Mouse (Mus musculus): Measurements from ENCODE around the gene Pde4d.

The Pde4d gene

DNA sequence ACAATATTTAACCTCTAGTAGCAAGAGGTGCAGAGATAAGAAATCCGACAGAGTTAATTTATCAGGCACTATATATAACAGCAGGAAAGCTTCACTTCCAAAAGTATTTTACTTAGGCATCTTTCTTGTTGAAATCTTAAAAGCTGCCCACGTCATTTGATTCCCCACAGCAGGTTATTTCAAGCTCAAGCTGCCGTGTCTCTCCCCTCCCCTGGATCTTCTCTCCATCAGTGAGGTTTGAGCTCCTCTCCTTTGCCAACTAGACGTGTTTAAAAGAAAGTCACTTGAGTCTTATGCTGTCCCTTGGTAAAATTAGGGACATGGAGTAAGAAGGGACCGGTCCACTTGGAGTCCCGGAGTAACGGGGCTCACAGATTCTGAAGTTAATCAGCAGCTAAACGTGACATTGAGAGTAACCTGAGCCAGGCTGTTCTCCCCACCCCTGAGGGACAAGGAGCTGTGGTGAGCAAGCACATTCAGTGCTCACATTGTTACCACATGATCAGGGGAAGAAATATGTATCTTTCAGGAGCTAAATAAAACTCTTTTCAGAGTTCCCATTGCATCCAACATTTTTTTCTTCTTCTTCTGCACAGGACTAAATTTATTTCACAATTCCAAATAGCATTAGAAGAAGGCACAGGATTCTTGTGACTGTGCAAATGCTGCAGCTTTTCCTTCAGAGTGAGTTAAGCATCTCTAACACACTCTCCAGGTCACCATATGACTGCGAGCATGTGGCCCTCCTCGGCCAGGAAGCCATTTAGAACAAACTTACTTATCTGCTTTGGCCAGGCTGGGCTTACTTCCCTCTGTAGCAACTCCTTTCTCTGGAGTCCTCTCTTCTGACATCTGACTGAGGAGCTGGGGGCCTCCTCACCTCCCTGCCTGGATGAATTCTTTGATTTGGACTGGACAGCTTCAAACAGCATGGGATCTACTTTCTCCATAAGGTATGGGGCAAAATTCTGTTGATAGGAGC lies at the start of gene Pde4d:
Gene Pde4d, plus strand, starts transcription at position 833 of the 982 bp plus-strand sequence.
- no peak for DNase-seq (ENCODE audit: low spot score)

DNA sequence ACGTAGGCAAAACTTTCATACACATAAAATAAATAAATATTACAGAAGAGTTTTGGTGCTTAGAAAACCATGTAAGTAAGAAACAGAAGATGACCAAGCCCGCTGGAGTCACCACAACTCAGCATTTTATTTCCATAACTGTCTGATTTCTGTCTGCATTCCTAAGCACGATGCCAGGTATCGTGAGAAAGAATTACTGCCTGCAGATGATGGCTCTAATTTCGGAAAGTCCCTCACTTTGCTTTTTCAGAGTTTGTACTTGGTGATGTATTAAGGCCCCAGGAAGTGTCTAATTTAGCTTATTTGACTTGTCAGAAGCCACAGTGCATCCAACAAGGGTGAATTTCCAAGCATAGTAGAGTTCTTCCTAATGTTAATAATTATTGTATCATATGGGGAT lies 46.6 kb upstream of the Pde4d start:
- no peak for DNase-seq (ENCODE audit: low spot score)

DNA sequence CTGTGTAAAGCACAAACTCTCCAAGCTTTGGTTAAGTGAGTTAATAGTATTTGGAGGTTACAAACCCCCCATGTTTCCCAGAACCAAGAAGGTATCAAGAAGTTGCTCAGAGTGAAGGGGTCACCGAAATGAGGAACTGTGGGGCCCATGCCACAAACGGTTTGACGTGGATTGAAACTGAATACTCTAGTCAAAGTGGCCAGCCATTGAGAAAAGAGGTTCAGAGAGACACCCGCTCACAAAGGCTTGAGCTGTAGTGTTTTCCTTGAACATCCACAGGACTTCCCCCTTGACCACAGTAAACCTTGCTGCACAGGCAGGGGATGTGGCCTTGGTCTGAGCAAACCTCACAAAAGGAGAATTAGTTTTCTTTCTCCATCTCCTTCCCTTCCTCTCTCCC lies 45.4 kb upstream of the Pde4d start:
- no peak for DNase-seq (ENCODE audit: low spot score)

DNA sequence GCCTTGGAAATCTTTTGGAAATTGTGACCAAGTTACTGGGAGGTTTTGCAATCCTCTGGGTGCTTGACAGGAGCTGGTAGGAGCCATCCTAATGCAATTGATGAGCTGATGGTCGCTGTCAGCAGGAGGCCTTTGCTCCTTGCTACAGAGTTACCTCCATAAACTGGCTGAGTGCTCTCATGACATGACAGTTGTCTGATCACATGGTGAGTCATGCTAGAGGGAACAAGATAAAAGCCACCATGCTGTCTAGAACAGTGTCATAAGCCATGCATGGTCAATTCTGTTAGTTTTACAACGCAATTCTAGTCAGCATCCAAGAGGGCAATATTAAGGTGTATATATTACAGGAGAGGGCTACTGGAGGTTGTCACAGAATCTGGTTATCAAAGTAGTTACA lies 34.3 kb upstream of the Pde4d start:
- DNase-seq (ENCODE audit: low spot score) = no peak

DNA sequence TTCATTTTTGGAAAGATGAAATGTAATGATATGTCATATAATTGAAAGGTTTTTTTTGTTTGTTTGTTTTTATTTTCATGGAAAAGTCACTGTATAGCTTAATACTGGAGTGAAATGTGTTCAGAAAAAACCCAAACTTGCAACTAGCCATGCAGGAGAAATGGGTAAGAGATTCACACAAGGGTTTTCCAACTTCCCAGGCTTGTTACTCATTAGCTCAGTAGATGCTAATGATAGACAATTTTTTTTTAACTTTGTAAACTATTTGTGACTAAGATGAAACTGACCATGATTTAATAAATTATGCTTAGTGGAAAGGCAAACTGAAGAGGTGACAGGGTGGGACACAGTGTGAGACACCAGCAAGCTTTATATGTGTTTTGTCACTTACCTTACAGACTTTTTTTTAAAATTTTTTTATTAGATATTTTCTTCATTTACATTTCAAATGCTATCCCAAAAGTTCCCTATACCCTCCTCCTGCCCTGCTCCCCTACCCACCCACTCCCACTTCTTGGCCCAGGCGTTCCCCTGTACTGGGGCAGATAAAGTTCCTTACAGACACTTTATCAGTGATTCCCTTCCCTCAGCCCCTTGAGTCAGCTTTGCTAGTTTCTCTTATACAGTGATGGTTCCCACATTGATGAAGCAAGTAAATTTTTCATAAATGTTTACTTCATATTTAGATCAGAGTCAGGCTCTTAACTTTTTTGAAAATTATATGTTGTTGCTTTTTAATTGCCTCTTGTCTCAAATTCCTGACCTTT lies 30.8 kb upstream of the Pde4d start:
- no peak for DNase-seq (ENCODE audit: low spot score)

DNA sequence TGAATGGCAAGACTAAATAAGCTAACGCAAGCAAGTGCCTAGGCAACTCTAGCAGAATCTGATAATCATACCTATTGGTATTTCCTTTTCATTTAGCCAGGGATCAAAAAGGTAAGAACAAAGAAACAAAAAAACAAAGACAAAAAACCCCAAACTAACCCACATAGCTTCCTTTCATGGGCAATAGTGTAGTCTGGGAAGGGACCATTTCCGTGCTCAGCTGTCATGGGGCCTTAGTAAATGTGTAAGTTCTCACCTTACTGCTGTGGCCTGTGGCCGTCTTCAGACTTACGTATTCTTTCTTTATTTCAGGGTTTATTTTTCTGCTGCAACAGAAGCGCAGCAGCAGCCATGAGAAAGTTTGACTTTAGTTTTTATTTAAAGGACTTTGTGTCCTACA lies 23.4 kb upstream of the Pde4d start:
- no peak for DNase-seq (ENCODE audit: low spot score)

DNA sequence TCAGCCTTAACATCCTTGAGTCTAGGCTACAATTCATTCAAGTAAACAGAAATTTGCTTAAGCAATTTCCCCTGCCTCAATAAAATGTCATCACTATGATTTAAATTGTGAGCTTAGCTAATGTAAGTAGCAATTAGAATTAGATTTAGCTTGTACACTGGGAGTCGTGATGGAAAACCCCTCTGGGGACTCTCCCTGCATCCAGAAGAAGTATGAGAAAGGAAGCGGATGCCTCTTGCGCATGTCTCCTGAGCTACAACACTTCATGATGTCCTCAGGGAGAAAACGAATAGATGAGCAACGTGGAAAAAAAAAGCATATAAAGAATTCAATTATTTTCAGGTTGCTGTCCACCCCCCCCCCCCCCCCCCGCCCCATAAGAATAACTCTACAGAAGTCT lies 20.9 kb upstream of the Pde4d start:
- DNase-seq (ENCODE audit: low spot score) = no peak

DNA sequence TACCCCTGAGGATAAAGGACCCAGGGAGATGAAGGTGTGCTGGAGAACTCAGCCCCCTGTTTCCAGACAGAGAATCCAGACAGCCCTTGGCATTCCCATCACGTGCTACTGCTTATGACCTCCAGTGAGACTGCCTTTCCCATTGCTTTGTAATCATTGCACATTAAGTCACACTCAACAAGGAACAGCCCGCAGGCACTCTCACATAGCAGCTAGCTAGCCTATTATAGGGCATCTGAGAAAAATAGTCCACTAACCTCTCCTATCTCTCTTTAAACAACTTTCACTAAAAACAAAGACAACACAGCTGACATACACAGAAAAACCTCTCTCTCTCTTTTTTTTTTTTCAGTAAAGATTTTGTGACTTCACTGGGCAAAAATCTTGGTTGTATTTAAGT lies 20.1 kb upstream of the Pde4d start:
- DNase-seq (ENCODE audit: low spot score) = no peak

DNA sequence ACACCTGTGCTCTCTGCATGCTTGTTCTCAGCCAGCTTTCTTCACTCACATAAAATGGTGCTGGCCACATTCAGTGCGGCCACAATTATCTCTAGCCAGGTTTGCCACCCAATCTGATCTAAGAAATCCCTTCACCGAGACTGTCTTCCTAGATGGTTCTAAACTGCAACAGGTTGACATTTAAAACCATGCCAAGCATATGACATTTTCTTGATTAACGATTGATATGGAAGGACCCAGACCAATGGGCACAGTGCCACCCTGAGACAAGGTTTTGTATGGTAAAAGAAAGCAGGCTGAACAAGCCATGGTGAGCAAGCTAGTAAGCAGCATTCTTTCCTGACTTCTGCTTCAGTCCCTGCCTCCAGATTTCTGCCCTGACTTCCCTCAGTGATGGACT lies 18.0 kb upstream of the Pde4d start:
- no peak for DNase-seq (ENCODE audit: low spot score)

DNA sequence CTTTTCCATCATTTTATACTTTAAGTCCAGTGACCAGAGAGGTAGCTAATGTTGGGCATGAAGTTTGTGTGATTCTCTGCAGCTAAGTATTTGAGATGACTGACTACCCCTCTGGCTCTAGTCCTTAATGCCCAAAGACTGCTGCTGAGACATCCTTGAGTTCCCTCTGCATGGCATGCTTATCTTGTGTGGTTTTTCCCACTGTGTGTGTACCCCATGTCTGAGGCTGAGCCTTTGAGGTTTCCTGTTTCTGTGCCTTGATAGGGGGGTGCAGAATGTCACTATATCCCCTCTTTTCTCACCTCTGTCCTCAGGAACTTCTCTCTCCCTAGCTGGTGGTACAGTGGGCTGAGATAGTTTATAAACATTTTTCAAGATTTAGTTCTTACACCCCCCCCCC lies 14.1 kb upstream of the Pde4d start:
- DNase-seq (ENCODE audit: low spot score) = no peak

DNA sequence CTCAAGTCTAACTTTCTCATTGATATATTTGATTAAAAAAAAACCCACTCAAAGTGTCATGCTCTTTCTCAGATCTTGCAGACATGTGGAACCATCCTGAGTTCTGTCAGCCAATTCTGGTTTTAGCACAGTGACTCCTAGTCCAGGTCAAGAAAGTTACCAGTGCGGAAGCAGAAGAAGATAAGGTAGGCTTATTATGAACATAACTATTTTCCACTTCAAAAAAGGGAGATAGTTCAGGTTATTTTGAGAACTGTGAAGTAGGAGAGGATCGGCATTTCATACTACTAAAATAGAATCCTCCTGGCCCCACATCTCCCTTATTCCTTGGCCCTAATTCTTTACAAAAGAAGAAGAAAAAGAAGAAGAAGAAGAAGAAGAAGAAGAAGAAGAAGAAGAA lies 12.3 kb upstream of the Pde4d start:
- no peak for DNase-seq (ENCODE audit: low spot score)

DNA sequence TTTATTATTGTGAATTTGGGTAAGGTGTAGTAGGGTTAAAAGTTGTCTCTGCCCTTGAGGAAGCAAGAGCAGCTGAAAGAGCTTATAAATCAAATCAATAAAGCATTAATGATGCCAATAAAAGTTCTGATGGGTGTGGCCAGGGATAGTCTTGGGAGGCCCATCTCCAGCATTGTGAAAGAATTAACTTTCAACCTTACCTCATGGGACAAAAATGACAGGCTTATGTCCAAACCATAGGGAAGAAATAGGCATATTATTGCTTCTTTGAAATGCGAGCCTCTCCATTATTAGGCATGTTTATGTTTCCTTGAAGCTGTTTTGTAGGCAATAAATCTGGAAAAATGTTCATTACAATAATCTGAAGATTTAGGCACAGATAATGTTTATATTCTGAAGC lies 10.7 kb upstream of the Pde4d start:
- DNase-seq (ENCODE audit: low spot score) = no peak

DNA sequence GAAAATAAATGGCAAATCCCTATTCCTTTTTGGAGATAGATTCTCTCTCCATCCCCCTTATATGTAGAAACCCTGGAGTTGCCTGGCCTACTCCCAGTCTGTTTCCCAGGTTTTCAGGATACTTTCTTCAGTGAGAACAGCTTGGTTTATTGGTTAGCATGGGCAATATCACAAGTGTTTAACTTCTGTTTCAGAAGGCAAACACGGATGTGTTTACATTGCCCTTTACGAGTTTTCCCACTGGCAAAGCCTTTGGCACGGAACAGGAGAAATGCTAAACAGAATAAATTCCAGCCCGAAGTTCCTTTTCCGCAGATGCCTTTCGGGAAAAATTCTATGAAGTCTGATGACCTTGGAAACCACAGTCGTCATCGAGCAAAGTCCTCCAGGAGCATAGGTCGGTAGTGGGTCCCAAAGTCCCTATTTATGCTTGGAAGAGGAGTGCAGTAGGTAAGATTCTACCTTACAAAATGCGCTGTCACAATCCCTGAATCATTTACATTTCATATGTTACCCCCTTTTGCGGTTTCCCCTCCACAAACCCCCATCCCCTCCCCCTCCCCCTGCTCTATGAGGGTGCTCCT lies 1.3 kb upstream of the Pde4d start:
- DNase-seq (ENCODE audit: low spot score) = no peak

DNA sequence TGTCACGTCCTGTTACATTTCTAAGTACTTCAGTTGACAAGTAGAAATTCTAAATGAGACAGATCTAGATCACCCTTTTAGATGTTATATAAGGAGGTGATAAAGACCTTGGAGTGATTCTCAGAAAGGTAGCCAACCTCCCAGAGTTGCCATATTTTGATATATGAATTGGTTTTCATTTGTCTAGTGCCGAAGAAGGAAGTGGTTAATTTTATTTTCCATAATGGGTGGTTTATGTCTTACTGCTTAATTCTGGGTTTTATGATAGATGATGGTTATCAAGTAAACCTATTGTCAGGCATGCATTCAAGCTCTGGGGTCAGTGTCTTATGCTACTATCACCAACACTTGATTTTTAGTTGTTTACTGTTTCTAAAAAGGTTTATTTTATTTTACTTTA lies 1.4 kb downstream of the Pde4d start:
- no peak for DNase-seq (ENCODE audit: low spot score)

DNA sequence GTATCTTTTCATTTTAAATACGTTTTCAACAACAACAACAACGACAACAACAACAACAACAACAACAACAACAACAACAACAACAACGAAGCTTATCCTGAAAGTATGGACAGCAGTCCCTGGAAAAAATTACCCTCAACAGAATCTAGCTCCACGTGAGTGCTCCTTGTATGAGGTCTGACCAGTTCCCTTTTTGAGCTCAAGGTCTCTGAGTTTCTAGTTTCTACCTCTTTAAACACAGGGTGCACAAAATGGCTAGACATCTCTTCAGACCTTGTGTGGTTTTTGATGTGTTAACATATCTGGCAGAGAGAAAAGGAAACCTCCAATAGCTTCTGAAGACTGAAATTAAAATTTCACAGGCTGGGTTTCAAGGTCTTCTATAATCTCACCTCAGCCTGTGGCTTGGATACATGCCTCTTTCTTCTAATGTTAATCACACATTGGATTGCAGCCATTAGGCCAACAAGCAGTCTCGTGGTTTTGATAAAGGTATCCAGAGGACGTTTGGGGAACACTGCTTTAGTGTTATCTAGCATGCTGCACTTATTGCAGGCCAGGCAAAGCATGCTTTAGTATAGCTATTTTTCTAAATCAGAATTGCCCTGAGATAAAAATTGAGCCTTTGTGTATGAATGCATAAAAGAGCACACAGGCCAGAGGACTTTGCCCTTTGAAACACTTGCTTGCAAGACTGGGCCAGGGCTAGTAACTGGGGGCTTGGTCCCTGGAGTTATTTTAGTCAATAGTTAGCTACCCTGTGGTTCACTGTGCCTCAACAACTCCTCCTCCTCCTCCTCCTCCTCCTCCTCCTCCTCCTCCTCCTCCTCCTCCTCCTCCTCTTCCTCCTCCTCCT lies 3.5 kb downstream of the Pde4d start:
- DNase-seq (ENCODE audit: low spot score) = no peak

DNA sequence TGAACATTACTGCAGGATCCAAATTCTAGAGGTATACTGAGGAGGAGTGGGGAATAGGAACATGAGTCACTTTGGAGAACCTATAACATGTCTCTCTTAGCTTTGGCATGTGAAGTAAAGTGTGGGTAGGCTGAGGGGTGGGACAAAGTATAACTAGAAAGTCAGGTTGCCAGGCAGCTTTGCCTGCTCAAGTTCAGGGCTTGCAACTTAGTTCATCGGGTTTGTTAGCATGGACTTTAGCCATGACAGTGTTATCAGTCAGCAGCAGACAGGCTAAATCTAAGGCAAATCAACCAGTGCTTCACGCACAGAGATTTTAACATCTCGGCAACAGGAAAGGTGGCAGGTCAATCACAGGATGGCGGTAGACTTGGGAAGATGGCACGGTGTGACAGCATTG lies 12.8 kb downstream of the Pde4d start:
- DNase-seq (ENCODE audit: low spot score) = no peak

DNA sequence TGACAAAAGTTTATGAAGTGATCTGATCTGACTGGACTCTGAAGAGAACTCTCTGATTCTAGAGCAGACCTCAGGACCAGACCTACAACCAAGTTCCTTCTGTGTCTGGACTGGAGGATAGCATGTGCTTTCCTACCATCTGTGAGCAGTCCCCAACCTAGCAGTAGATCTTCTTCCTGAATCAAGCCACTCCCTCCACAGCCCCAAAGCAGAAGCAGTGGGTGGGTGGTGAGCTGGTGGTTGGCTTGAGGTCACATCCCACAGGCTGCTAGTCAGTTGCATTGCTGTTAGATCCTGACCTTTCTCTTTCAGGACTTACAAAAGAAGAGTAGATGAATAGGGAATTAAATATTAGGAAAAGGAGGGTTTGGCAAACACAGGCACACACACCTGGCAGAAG lies 16.0 kb downstream of the Pde4d start:
- DNase-seq (ENCODE audit: low spot score) = no peak

DNA sequence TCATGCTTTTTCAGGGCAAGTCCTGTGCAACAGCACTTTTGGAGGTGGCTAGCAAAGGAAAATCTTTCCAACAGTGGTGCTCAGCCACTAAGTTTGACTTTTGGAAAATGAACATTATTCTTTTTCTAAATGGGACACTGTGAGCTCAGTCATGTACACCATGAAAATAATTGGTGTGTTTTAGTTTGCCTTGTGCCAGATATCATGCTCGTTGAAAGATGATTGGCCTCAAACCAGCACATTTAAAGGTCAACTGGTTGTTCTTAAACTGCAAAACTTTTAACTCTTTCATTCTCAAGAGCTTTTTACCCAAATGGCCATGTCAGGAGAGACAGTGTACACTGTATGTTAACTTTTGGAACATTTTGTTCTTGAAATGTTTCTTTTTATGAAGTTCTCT lies 17.3 kb downstream of the Pde4d start:
- DNase-seq (ENCODE audit: low spot score) = no peak

DNA sequence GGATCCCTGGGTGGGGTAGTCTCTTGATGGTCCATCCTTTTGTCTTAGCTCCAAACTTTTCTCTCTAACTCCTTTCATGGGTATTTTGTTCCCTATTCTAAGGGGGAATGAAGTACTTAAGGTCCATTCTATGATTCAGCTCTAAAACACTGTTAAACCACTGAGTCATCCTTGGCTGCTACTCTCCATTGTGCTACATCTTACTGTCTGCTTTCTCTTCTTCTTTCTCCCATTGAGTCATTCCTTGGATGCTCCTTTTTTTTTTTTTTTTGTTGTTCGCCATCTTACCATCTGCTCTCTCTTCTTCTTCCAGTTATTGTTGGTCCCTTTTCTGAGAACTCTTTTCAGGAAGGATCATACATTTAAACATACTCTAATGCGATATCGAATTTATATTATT lies 30.7 kb downstream of the Pde4d start:
- DNase-seq (ENCODE audit: low spot score) = no peak

DNA sequence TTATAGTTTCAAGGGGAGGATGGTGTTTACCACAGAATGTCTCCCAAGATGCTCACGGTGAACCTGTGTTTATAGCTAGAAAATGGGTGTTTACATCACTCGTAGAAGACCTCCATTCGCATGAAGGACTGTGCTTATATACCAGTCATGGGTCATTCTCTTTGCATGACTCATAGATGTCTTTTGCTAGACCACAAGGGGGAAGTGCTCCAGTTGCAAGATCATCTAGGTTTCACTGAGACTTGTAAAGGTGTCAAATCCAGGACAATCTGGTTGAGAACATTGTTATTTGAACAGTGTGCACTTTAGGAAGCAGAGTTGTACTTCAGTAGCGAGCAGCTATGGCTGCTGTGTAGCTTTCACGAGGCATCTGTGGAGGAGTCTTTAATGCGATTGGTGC lies 35.3 kb downstream of the Pde4d start:
- DNase-seq (ENCODE audit: low spot score) = no peak

DNA sequence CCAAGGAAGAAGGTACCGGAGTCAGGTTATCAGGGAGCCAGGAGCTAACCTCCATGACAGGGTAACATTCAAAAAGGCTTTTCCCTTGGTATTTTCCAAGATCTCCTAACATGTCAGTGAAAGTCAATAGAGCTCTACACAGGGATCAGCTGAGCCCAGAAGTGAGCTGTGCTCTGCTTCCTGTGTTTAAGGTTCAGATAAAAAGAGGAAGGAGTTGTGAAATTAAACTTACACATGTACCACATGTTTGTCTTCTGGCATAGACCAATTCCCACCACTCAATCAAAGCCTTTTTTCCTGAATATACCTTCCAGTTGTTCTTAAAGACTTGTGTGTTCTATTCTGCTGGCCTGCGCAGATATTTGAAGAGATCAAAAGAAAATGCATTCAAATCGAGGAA lies 37.3 kb downstream of the Pde4d start:
- DNase-seq (ENCODE audit: low spot score) = no peak

DNA sequence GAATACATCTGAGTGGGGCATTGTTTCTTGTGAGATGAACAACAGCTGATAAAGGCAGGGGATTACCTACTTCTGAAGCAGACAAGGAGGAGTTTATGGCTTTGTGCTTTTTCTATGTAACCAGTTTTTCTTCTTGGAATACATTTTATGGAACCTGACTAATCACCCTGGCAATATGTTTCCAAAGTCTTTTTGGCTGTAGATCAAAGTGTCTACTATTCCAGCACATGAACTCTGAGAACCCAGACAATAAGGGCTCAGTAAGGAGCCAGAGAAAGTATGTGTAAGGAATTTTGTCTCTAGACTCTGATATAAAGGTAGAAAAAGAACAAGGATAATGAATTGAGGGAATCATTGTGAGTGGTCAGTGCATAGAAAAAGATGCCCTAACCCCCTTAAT lies 40.1 kb downstream of the Pde4d start:
- DNase-seq (ENCODE audit: low spot score) = no peak
